Mouse (Mus musculus) embryo, embryonic 11 days (tissue): Measurements from ENCODE around the gene Ggn.
"Not testable (repeated sequence)": the region's sequence is repeated elsewhere in the genome, so short reads cannot be mapped to it uniquely, and the experiment has no call there.

Source experiments
- DNase-seq: peaks from one replicate; pipeline ENCODE4 v3.0.0-alpha.2; 2015

Ggn gene

GRCm38 (mm10) chr7:29212775-29213560 lies 43.0 kb downstream of the Ggn start:
- not testable (repeated sequence) for DNase-seq

GRCm38 (mm10) chr7:29213675-29214082 lies 43.7 kb downstream of the Ggn start, which contains the start of gene Catsperg1:
TSS of gene Catsperg1 (minus strand) at chr7:29214035.
- peak; percentile 85 for DNase-seq

GRCm38 (mm10) chr7:29214236-29214635 lies 44.2 kb downstream of the Ggn start:
- no peak for DNase-seq

GRCm38 (mm10) chr7:29214846-29215245 lies 44.8 kb downstream of the Ggn start:
- no peak for DNase-seq
